Comparison of ENCODE assay signal across 7 mouse cellular contexts in genomic region chr7:30954971-30955520, GRCm38 (mm10). TPM values are rescaled to one million over a fixed set of nuclear protein-coding genes. Genes with fewer than 3 reads are reported as not detected.
DNase-seq lines count a peak whose midpoint lies in the region; ATAC-seq lines count a peak whose summit lies in the region.

No protein-coding gene starts in this region.

- no peak for ATAC-seq in lung, embryonic 15.5 days (ENCODE audit: borderline replicate concordance, extremely low read depth, low FRiP score, low TSS enrichment)
- no peak for ATAC-seq in forebrain, embryonic 12.5 days (ENCODE audit: low FRiP score)
- ATAC-seq in neural tube, embryonic 14.5 days (ENCODE audit: low read depth), result no peak

- H3K4me2 ChIP-seq in lung, embryonic 15.5 days, result peak overlapping the region; percentile 71
- peak overlapping the region; percentile 91 for H3K4me2 ChIP-seq in forebrain, embryonic 12.5 days
- peak overlapping the region; percentile 87 for H3K4me2 ChIP-seq in neural tube, embryonic 14.5 days (ENCODE audit: low read depth, low read length)

- peaks cover 16% of the 10 kb centered on the region for H3K4me1 ChIP-seq in lung, embryonic 15.5 days
- peaks cover 24% of the 10 kb centered on the region for H3K4me1 ChIP-seq in forebrain, embryonic 12.5 days
- H3K4me1 ChIP-seq in limb, embryonic 10.5 days, result peaks cover 19% of the 10 kb centered on the region
- H3K4me1 ChIP-seq in neural tube, embryonic 14.5 days (ENCODE audit: control insufficient read depth, insufficient read depth, low read length), result peaks cover 13% of the 10 kb centered on the region

- DNase-seq in lung, postnatal 36 days, result no peak
- DNase-seq in limb, embryonic 10.5 days (ENCODE audit: low spot score), result peak; percentile 27
- no peak for DNase-seq in thymus, postnatal 14 days
- no peak for DNase-seq in yolk sac, embryonic 10.5 days (ENCODE audit: low spot score)

- H3K9ac ChIP-seq in lung, embryonic 15.5 days, result no peak overlapping the region
- H3K9ac ChIP-seq in forebrain, embryonic 12.5 days, result peak overlapping the region; percentile 99; the same call in 1 of the 2 replicates
- no peak overlapping the region for H3K9ac ChIP-seq in neural tube, embryonic 14.5 days (replicated peaks; ENCODE audit: low read depth, low read length)

- H3K27ac ChIP-seq in lung, embryonic 15.5 days, result no peak overlapping the region
- H3K27ac ChIP-seq in forebrain, embryonic 12.5 days, result no peak overlapping the region
- H3K27ac ChIP-seq in limb, embryonic 10.5 days, result no peak overlapping the region
- no peak overlapping the region for H3K27ac ChIP-seq in neural tube, embryonic 14.5 days (ENCODE audit: low read depth, low read length)

- 79% methylated on average over 12 of the region's 12 CpGs for WGBS in lung, embryonic 15.5 days
- 89% methylated on average over 12 of the region's 12 CpGs for WGBS in forebrain, embryonic 12.5 days
- WGBS in limb, embryonic 10.5 days, result 91% methylated on average over 12 of the region's 12 CpGs
- WGBS in neural tube, embryonic 14.5 days, result 69% methylated on average over 12 of the region's 12 CpGs

- no peaks in the 10 kb centered on the region for H3K9me3 ChIP-seq in lung, embryonic 15.5 days
- no peaks in the 10 kb centered on the region for H3K9me3 ChIP-seq in forebrain, embryonic 12.5 days
- no peaks in the 10 kb centered on the region for H3K9me3 ChIP-seq in limb, embryonic 10.5 days (replicated peaks)
- H3K9me3 ChIP-seq in neural tube, embryonic 14.5 days (ENCODE audit: control insufficient read depth, low read length), result no peaks in the 10 kb centered on the region

- peak overlapping the region; percentile 97 for H3K4me3 ChIP-seq in lung, embryonic 15.5 days
- H3K4me3 ChIP-seq in forebrain, embryonic 12.5 days (replicated peaks), result peak overlapping the region; percentile 100
- H3K4me3 ChIP-seq in limb, embryonic 10.5 days, result peak overlapping the region; percentile 94
- H3K4me3 ChIP-seq in neural tube, embryonic 14.5 days (ENCODE audit: low read depth, low read length), result peak overlapping the region; percentile 82

- no peaks in the 10 kb centered on the region for H3K27me3 ChIP-seq in lung, embryonic 15.5 days
- no peaks in the 10 kb centered on the region for H3K27me3 ChIP-seq in forebrain, embryonic 12.5 days
- H3K27me3 ChIP-seq in limb, embryonic 10.5 days (ENCODE audit: low read depth, poor library complexity, severe bottlenecking), result no peaks in the 10 kb centered on the region
- H3K27me3 ChIP-seq in neural tube, embryonic 14.5 days (ENCODE audit: control insufficient read depth, insufficient read depth, low read length), result no peaks in the 10 kb centered on the region

- H3K36me3 ChIP-seq in lung, embryonic 15.5 days, result peaks cover 57% of the 10 kb centered on the region
- peaks cover 60% of the 10 kb centered on the region for H3K36me3 ChIP-seq in forebrain, embryonic 12.5 days (replicated peaks)
- peaks cover 74% of the 10 kb centered on the region for H3K36me3 ChIP-seq in limb, embryonic 10.5 days
- H3K36me3 ChIP-seq in neural tube, embryonic 14.5 days (ENCODE audit: control insufficient read depth, insufficient read depth, low read length), result peaks cover 29% of the 10 kb centered on the region

RNA-seq across cellular contexts. Expression of gene Usf2, which starts 1.6 kb away (rescaled TPM):
- 25.6 and 27.5 TPM in 2 replicates for polyA plus RNA-seq in lung, embryonic 15.5 days (2015; fragmentation: Nextera tagmentation; extraction: Ambion mirVana)
- 26.4 and 27.3 TPM in 2 replicates for polyA plus RNA-seq in forebrain, embryonic 12.5 days (2016; fragmentation: Nextera tagmentation; extraction: Ambion mirVana)
- 28.7 and 33.5 TPM in 2 replicates for polyA plus RNA-seq in limb, embryonic 10.5 days (2016; fragmentation: Nextera tagmentation; extraction: Ambion mirVana)
- polyA plus RNA-seq in neural tube, embryonic 14.5 days (2014; fragmentation: Nextera tagmentation; extraction: Ambion mirVana), result 28.2 and 28.9 TPM in 2 replicates

RNA-seq across cellular contexts. Expression of gene Hamp, which starts 11.2 kb away (rescaled TPM):
- 0.78 TPM in 1 of 2 replicates, not detected in the other for polyA plus RNA-seq in lung, embryonic 15.5 days (2015; fragmentation: Nextera tagmentation; extraction: Ambion mirVana)
- not detected in 2 replicates for polyA plus RNA-seq in forebrain, embryonic 12.5 days (2016; fragmentation: Nextera tagmentation; extraction: Ambion mirVana)
- not detected in 2 replicates for polyA plus RNA-seq in limb, embryonic 10.5 days (2016; fragmentation: Nextera tagmentation; extraction: Ambion mirVana)
- not detected in 2 replicates for polyA plus RNA-seq in neural tube, embryonic 14.5 days (2014; fragmentation: Nextera tagmentation; extraction: Ambion mirVana)

RNA-seq across cellular contexts. Expression of gene Lsr, which starts 18.2 kb away (rescaled TPM):
- 80.6 and 89.1 TPM in 2 replicates for polyA plus RNA-seq in lung, embryonic 15.5 days (2015; fragmentation: Nextera tagmentation; extraction: Ambion mirVana)
- polyA plus RNA-seq in forebrain, embryonic 12.5 days (2016; fragmentation: Nextera tagmentation; extraction: Ambion mirVana), result 24.1 and 26.4 TPM in 2 replicates
- polyA plus RNA-seq in limb, embryonic 10.5 days (2016; fragmentation: Nextera tagmentation; extraction: Ambion mirVana), result 28.9 and 31.3 TPM in 2 replicates
- polyA plus RNA-seq in neural tube, embryonic 14.5 days (2014; fragmentation: Nextera tagmentation; extraction: Ambion mirVana), result 10.2 and 15.3 TPM in 2 replicates

RNA-seq across cellular contexts. Expression of gene Fam187b, which starts 18.5 kb away (rescaled TPM):
- polyA plus RNA-seq in lung, embryonic 15.5 days (2015; fragmentation: Nextera tagmentation; extraction: Ambion mirVana), result 6.3 TPM in 2 replicates
- 0.82 and 1.2 TPM in 2 replicates for polyA plus RNA-seq in forebrain, embryonic 12.5 days (2016; fragmentation: Nextera tagmentation; extraction: Ambion mirVana)
- polyA plus RNA-seq in limb, embryonic 10.5 days (2016; fragmentation: Nextera tagmentation; extraction: Ambion mirVana), result 1.0 and 1.3 TPM in 2 replicates
- polyA plus RNA-seq in neural tube, embryonic 14.5 days (2014; fragmentation: Nextera tagmentation; extraction: Ambion mirVana), result 0.40 and 0.44 TPM in 2 replicates

RNA-seq across cellular contexts. Expression of gene Hamp2, which starts 30.6 kb away (rescaled TPM):
- not detected in 2 replicates for polyA plus RNA-seq in lung, embryonic 15.5 days (2015; fragmentation: Nextera tagmentation; extraction: Ambion mirVana)
- polyA plus RNA-seq in forebrain, embryonic 12.5 days (2016; fragmentation: Nextera tagmentation; extraction: Ambion mirVana), result not detected in 2 replicates
- polyA plus RNA-seq in limb, embryonic 10.5 days (2016; fragmentation: Nextera tagmentation; extraction: Ambion mirVana), result not detected in 2 replicates
- not detected in 2 replicates for polyA plus RNA-seq in neural tube, embryonic 14.5 days (2014; fragmentation: Nextera tagmentation; extraction: Ambion mirVana)
